In the genomic region with DNA sequence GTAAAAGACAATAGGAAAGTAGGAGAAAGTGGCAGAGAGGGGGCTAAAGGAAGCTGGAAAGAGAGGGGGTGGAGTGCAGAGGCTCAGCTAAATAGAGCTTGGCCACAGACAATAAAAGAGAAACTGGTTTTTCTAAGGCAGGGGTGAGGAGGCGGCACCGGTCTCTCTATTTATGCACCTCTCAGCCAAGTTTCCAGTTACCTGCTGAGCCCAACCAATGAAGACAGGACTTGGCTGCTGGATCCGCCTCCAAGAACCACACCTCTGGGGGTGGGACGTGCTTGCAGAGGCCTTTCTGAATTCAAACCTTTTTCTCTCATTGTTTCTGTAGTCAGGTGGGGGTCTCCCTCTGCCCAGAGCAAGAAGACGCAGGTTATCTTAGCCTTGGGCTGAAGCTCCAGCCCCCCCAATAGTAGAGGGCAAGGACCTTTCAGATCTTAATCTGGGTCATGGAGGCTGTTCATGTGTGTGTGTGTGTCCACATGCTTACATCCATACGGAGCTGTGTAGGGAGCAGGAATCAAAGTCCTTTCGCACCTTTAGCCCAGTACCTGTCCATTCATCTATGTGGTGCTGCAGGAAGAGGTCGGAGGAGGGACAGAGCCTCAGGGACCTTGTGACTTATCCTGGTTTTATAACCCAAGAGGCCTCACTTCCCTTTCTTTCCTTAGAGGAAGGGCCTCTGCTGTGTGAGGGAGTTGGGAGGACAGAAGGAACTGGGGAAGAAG, we compare ENCODE assay signal across 10 mouse cellular contexts.
DNase-seq lines count a peak whose midpoint lies in the region; ATAC-seq and TF ChIP-seq lines count a peak whose summit lies in the region.
"Had no signal": no experiment of that assay in that cellular context is flagged by ENCODE, and none has a peak within 500 bp of the region (broad histone marks: within the 10 kb centered on the region; RNA-seq: fewer than 3 reads in every experiment).

No protein-coding gene starts in this region.

- 0 out of 2 replicates have a peak overlapping the region, but pooled peaks have one; percentile 5 for H3K4me3 ChIP-seq in forebrain, embryonic 10.5 days
- H3K4me3 ChIP-seq in forebrain, embryonic 12.5 days (replicated peaks), result no peak overlapping the region
- peak overlapping the region; percentile 37 for H3K4me3 ChIP-seq in embryonic facial prominence, embryonic 13.5 days
- H3K4me3 ChIP-seq in hindbrain, embryonic 12.5 days, result no peak overlapping the region
- H3K4me3 ChIP-seq in gastrocnemius, adult 2 months, result no peak overlapping the region
- H3K4me3 ChIP-seq: heart, embryonic 12.5 days had no signal

- H3K27me3 ChIP-seq in forebrain, embryonic 10.5 days (ENCODE audit: poor library complexity, severe bottlenecking), result 0 out of 2 replicates have a peak, but pooled peaks cover 6% of the 10 kb centered on the region
- H3K27me3 ChIP-seq in forebrain, embryonic 12.5 days, result 0 out of 2 replicates have a peak, but pooled peaks cover 12% of the 10 kb centered on the region
- H3K27me3 ChIP-seq in embryonic facial prominence, embryonic 13.5 days, result no peaks in the 10 kb centered on the region; the same call in 1 of the 2 replicates
- H3K27me3 ChIP-seq in hindbrain, embryonic 12.5 days, result no peaks in the 10 kb centered on the region

- peaks cover 33% of the 10 kb centered on the region for H3K4me1 ChIP-seq in forebrain, embryonic 10.5 days
- H3K4me1 ChIP-seq in forebrain, embryonic 12.5 days, result peaks cover 14% of the 10 kb centered on the region; the same call in 1 of the 2 replicates
- H3K4me1 ChIP-seq in embryonic facial prominence, embryonic 13.5 days, result peaks cover 30% of the 10 kb centered on the region
- H3K4me1 ChIP-seq in hindbrain, embryonic 12.5 days, result 0 out of 2 replicates have a peak, but pooled peaks cover 6% of the 10 kb centered on the region

- peak overlapping the region; percentile 36; the same call in 1 of the 2 replicates for H3K27ac ChIP-seq in forebrain, embryonic 10.5 days
- H3K27ac ChIP-seq in forebrain, embryonic 12.5 days, result no peak overlapping the region
- peak overlapping the region; percentile 85 for H3K27ac ChIP-seq in embryonic facial prominence, embryonic 13.5 days
- H3K27ac ChIP-seq in hindbrain, embryonic 12.5 days, result no peak overlapping the region
- no peak overlapping the region for H3K27ac ChIP-seq in gastrocnemius, adult 2 months

- no peak for ATAC-seq in forebrain, embryonic 12.5 days (ENCODE audit: low FRiP score)
- ATAC-seq in embryonic facial prominence, embryonic 13.5 days (ENCODE audit: insufficient number of reproducible peaks, insufficient read depth, low FRiP score, low TSS enrichment, low read depth), result peak; percentile 61
- no peak for ATAC-seq in hindbrain, embryonic 12.5 days (ENCODE audit: low FRiP score)

- WGBS in forebrain, embryonic 10.5 days, result 24% methylated on average over 8 of the region's 8 CpGs
- 29% methylated on average over 8 of the region's 8 CpGs for WGBS in forebrain, embryonic 12.5 days
- 39% methylated on average over 8 of the region's 8 CpGs for WGBS in embryonic facial prominence, embryonic 13.5 days
- WGBS in hindbrain, embryonic 12.5 days, result 42% methylated on average over 8 of the region's 8 CpGs

- H3K9ac ChIP-seq in forebrain, embryonic 12.5 days, result no peak overlapping the region
- peak overlapping the region; percentile 70 for H3K9ac ChIP-seq in embryonic facial prominence, embryonic 13.5 days
- no peak overlapping the region for H3K9ac ChIP-seq in hindbrain, embryonic 12.5 days
- H3K9ac ChIP-seq: heart, embryonic 12.5 days had no signal

- H3K9me3 ChIP-seq in forebrain, embryonic 10.5 days, result no peaks in the 10 kb centered on the region
- no peaks in the 10 kb centered on the region for H3K9me3 ChIP-seq in forebrain, embryonic 12.5 days
- H3K9me3 ChIP-seq in embryonic facial prominence, embryonic 13.5 days, result no peaks in the 10 kb centered on the region
- no peaks in the 10 kb centered on the region for H3K9me3 ChIP-seq in hindbrain, embryonic 12.5 days (replicated peaks)
- H3K9me3 ChIP-seq: heart, embryonic 12.5 days had no signal

- no peak for TF ChIP-seq CTCF in gastrocnemius, adult 2 months (IDR thresholded peaks at IDR 0.05)

- no peak for DNase-seq in forebrain, embryonic 10.5 days (ENCODE audit: extremely low spot score, low spot score)
- peak; percentile 30 to 73 for DNase-seq in kidney, postnatal 25 days
- DNase-seq in lung, postnatal 10 days, result peak; percentile 49
- DNase-seq in adrenal gland, postnatal 10 days, result no peak
- no peak for DNase-seq in gastrocnemius, adult 2 months
- DNase-seq: adrenal gland, adult 8-10 months had no signal

- intact Hi-C loops in gastrocnemius, adult 2 months (cut with DNase I), result no loop called here

- H3K36me3 ChIP-seq in forebrain, embryonic 10.5 days (replicated peaks), result no peaks in the 10 kb centered on the region
- H3K36me3 ChIP-seq in forebrain, embryonic 12.5 days (replicated peaks), result no peaks in the 10 kb centered on the region
- no peaks in the 10 kb centered on the region for H3K36me3 ChIP-seq in embryonic facial prominence, embryonic 13.5 days
- no peaks in the 10 kb centered on the region for H3K36me3 ChIP-seq in hindbrain, embryonic 12.5 days
- H3K36me3 ChIP-seq: heart, embryonic 12.5 days had no signal

- no peak overlapping the region for H3K4me2 ChIP-seq in forebrain, embryonic 12.5 days
- H3K4me2 ChIP-seq in embryonic facial prominence, embryonic 13.5 days, result peak overlapping the region; percentile 43
- H3K4me2 ChIP-seq in hindbrain, embryonic 12.5 days (replicated peaks), result no peak overlapping the region
- H3K4me2 ChIP-seq: heart, embryonic 12.5 days had no signal

Comparison
In these comparisons a context has a peak if more than half of its experiments do, and no peak if none do; other contexts are left out.
1. H3K27ac ChIP-seq: peak in forebrain, embryonic 10.5 days (single experiment) and embryonic facial prominence, embryonic 13.5 days (single experiment); none in forebrain, embryonic 12.5 days (single experiment), hindbrain, embryonic 12.5 days (single experiment) and gastrocnemius, adult 2 months (single experiment).
2. H3K4me3 ChIP-seq: peak in forebrain, embryonic 10.5 days (single experiment) and embryonic facial prominence, embryonic 13.5 days (single experiment); none in forebrain, embryonic 12.5 days (single experiment), hindbrain, embryonic 12.5 days (single experiment) and gastrocnemius, adult 2 months (single experiment).
3. DNase-seq: peak in kidney, postnatal 25 days (2 of 2) and lung, postnatal 10 days (single experiment); none in forebrain, embryonic 10.5 days (single experiment), adrenal gland, postnatal 10 days (single experiment) and gastrocnemius, adult 2 months (single experiment).